Mouse (Mus musculus): ENCODE results near the gene Gm12845. TPM values are rescaled to one million over a fixed set of nuclear protein-coding genes. Genes with fewer than 3 reads are reported as not detected.
"Not testable (repeated sequence)": the region's sequence is repeated elsewhere in the genome, so short reads cannot be mapped to it uniquely, and the experiment has no call there.

Gene Gm12845
- not detected for total RNA-seq (2022)

- no peak for DNase-seq (ENCODE audit: low spot score in 2 of 2)
Observed at GRCm38 (mm10) chr4:117724112-117724511, at the start of gene Gm12845. TSS of gene Gm12845 (plus strand) at chr4:117724412.

- DNase-seq (ENCODE audit: low spot score in 2 of 2), result peak; percentile 56 to 63
Observed at GRCm38 (mm10) chr4:117676903-117677302, 47.3 kb upstream of the Gm12845 start.

GRCm38 (mm10) chr4:117680963-117681362 lies 43.2 kb upstream of the Gm12845 start:
- DNase-seq (ENCODE audit: low spot score in 2 of 2), result no peak

GRCm38 (mm10) chr4:117681931-117682461 lies 42.2 kb upstream of the Gm12845 start, which contains the start of gene Dmap1:
TSS of gene Dmap1 (minus strand) at chr4:117682273.
- peak; percentile 50 to 70 for DNase-seq (ENCODE audit: low spot score in 2 of 2)

GRCm38 (mm10) chr4:117682463-117682862 lies 41.7 kb upstream of the Gm12845 start:
- no peak for DNase-seq (ENCODE audit: low spot score in 2 of 2)

- DNase-seq (ENCODE audit: low spot score in 2 of 2), result no peak
Observed at GRCm38 (mm10) chr4:117683048-117683768, 41.0 kb upstream of the Gm12845 start.

GRCm38 (mm10) chr4:117686354-117686753 lies 37.9 kb upstream of the Gm12845 start:
- DNase-seq (ENCODE audit: low spot score in 2 of 2), result no peak

- no peak for DNase-seq (ENCODE audit: low spot score in 2 of 2)
Observed at GRCm38 (mm10) chr4:117705361-117705760, 18.9 kb upstream of the Gm12845 start.

GRCm38 (mm10) chr4:117708780-117709550 lies 15.2 kb upstream of the Gm12845 start:
- no peak for DNase-seq (ENCODE audit: low spot score in 2 of 2)

- no peak for DNase-seq (ENCODE audit: low spot score in 2 of 2)
Observed at GRCm38 (mm10) chr4:117712314-117712713, 11.9 kb upstream of the Gm12845 start.

- DNase-seq (ENCODE audit: low spot score in 2 of 2), result no peak
Observed at GRCm38 (mm10) chr4:117713303-117714098, 10.7 kb upstream of the Gm12845 start.

- DNase-seq (ENCODE audit: low spot score in 2 of 2), result no peak
Observed at GRCm38 (mm10) chr4:117731926-117732325, 7.7 kb downstream of the Gm12845 start.

GRCm38 (mm10) chr4:117737559-117737958 lies 13.3 kb downstream of the Gm12845 start:
- no peak for DNase-seq (ENCODE audit: low spot score in 2 of 2)

GRCm38 (mm10) chr4:117752469-117752868 lies 28.3 kb downstream of the Gm12845 start:
- not testable (repeated sequence) for DNase-seq (ENCODE audit: low spot score in 2 of 2)

GRCm38 (mm10) chr4:117760151-117760550 lies 35.9 kb downstream of the Gm12845 start:
- DNase-seq (ENCODE audit: low spot score in 2 of 2), result no peak

- DNase-seq (ENCODE audit: low spot score in 2 of 2), result no peak
Observed at GRCm38 (mm10) chr4:117765416-117765815, 41.2 kb downstream of the Gm12845 start, which contains the start of gene Klf17. TSS of gene Klf17 (minus strand) at chr4:117765648.

GRCm38 (mm10) chr4:117770935-117771334 lies 46.7 kb downstream of the Gm12845 start:
- peak in 1 of 2 experiments; percentile 18 for DNase-seq (ENCODE audit: low spot score in 2 of 2)

- DNase-seq (ENCODE audit: low spot score in 2 of 2), result no peak
Observed at GRCm38 (mm10) chr4:117772960-117773359, 48.7 kb downstream of the Gm12845 start.

Measured in gastrocnemius, adult 8-10 months (tissue).